Mouse (Mus musculus) left cerebral cortex, adult 11 months (tissue): ENCODE measurements around the gene Zfp866.
A peak's percentile ranks its signal among the peaks of the same experiment; 100 is the strongest.

Experiments
- DNase-seq: peaks from one replicate; pipeline ENCODE4 v3.0.0; 2022; ENCODE audit warnings: low spot score

Zfp866 gene

GRCm38 (mm10) chr8:69716403-69717231 lies 74.4 kb downstream of the Zfp866 start:
- peak; percentile 99 for DNase-seq

- DNase-seq, result no peak
These were observed 75.6 kb downstream of the Zfp866 start for GRCm38 (mm10) chr8:69715366-69715765.

- no peak for DNase-seq
These were observed 77.5 kb downstream of the Zfp866 start for GRCm38 (mm10) chr8:69713516-69713915.
